Mouse (Mus musculus) megakaryocyte, embryonic 14.5 days (primary cell): ENCODE data around the gene Emd. TPM values are rescaled to one million over a fixed set of nuclear protein-coding genes. Genes with fewer than 3 reads are reported as not detected.

Source experiments
- H3K27me3 ChIP-seq: replicated peaks from 2 replicates; pipeline ENCODE3; 2012; ENCODE audit warnings: inconsistent platforms
- H3K36me3 ChIP-seq: replicated peaks from 2 replicates; pipeline ENCODE3; 2012; ENCODE audit warnings: low read length, inconsistent platforms, mixed read lengths
- H3K4me1 ChIP-seq: 2 replicates; pipeline ENCODE4 v1.6.1; 2012; ENCODE audit warnings: inconsistent platforms
- H3K4me3 ChIP-seq: replicated peaks from 2 replicates; pipeline ENCODE3; 2012; ENCODE audit warnings: moderate library complexity, mild to moderate bottlenecking, inconsistent platforms
- H3K9me3 ChIP-seq: 2 replicates; pipeline ENCODE4 v1.6.1; 2012; ENCODE audit warnings: inconsistent platforms
- FLI1 ChIP-seq: IDR thresholded peaks from 2 replicates; pipeline ENCODE4 v1.6.1; 2012; ENCODE audit warnings: low read length, inconsistent platforms, mixed read lengths
- GATA1 ChIP-seq: IDR thresholded peaks from 3 replicates; pipeline ENCODE4 v1.6.1; 2012; ENCODE audit warnings: mixed read lengths, low read length, inconsistent platforms, borderline replicate concordance
- polyA plus RNA-seq: library from polyadenylated mRNA; stranded (reverse); fragments of >175 nt; gene quantifications from 2 replicates; pipeline ENCODE4 v1.2.3, GENCODE M21; 2012; ENCODE audit warnings: low replicate concordance; ENCODE audit not compliant: insufficient read depth

The Emd gene
- polyA plus RNA-seq, 1 experiment, result 49.4 TPM

- H3K4me1 ChIP-seq, result peaks cover 14% of the 10 kb centered on the region; the same call in 1 of the 2 replicates
- H3K4me3 ChIP-seq, result peak within 1 kb of the TSS; percentile 97
- TF ChIP-seq FLI1 (no peak), GATA1 (no peak)
- H3K27me3 ChIP-seq, result peaks cover 11% of the 10 kb centered on the region
- peaks cover 35% of the 10 kb centered on the region for H3K36me3 ChIP-seq
- 0 out of 2 replicates have a peak, but pooled peaks cover 3% of the 10 kb centered on the region for H3K9me3 ChIP-seq
These were observed 42.3 kb downstream of the Emd start, which contains the start of gene Atp6ap1 for GRCm38 (mm10) chrX:74296538-74297448. Gene Atp6ap1 (plus strand): TSS chrX:74297097.

GRCm38 (mm10) chrX:74298348-74298747, 43.9 kb downstream of the Emd start:
- peaks cover 50% of the 10 kb centered on the region for H3K36me3 ChIP-seq
- 0 out of 2 replicates have a peak, but pooled peaks cover 3% of the 10 kb centered on the region for H3K9me3 ChIP-seq
- no peak for TF ChIP-seq FLI1
- peak overlapping the region; percentile 7 for H3K4me3 ChIP-seq
- H3K4me1 ChIP-seq, result peaks cover 14% of the 10 kb centered on the region; the same call in 1 of the 2 replicates
- peaks cover 21% of the 10 kb centered on the region for H3K27me3 ChIP-seq

DNA sequence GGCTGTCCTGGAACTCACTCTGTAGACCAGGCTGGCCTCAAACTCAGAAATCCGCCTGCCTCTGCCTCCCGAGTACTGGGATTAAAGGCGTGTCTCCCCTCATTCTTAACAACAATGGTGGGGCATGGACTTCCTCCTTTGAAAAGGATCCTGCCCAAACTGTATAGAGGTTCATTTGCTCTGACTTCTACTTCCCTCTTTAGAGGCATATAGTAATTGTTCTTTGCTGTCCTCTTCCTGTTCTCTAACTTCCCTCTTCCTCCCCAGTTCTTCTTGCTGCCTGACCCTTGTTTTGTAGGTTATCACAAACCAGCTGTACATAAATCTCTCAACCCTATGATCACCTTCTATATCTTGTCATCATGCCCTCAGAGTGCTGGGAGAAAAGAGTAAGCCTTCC, 45.2 kb downstream of the Emd start:
- Histone ChIP-seq H3K36me3 (peaks cover 62% of the 10 kb centered on the region), H3K4me1 (peaks cover 20% of the 10 kb centered on the region; the same call in 1 of the 2 replicates), H3K9me3 (0 out of 2 replicates have a peak, but pooled peaks cover 3% of the 10 kb centered on the region), H3K4me3 (no peak overlapping the region), H3K27me3 (peaks cover 23% of the 10 kb centered on the region)
- no peak for TF ChIP-seq GATA1
- no peak for TF ChIP-seq FLI1

- H3K9me3 ChIP-seq, result no peaks in the 10 kb centered on the region
- peak within 1 kb of the TSS; percentile 98 for H3K4me3 ChIP-seq
- H3K27me3 ChIP-seq, result peaks cover 23% of the 10 kb centered on the region
- TF ChIP-seq GATA1, result no peak
- TF ChIP-seq FLI1, result no peak
- H3K36me3 ChIP-seq, result peaks cover 83% of the 10 kb centered on the region
- H3K4me1 ChIP-seq, result peaks cover 22% of the 10 kb centered on the region
These were observed 50.6 kb downstream of the Emd start, which contains the start of gene Gdi1 for GRCm38 (mm10) chrX:74304867-74305700. Gene Gdi1 (plus strand): TSS chrX:74304998.

Other genes with a start within 250 kb of the Emd start
- 134 and 271 TPM in 2 replicates for gene Irak1, start 230.8 kb upstream of the Emd start, polyA plus RNA-seq
- gene Opn1mw, start 127.2 kb upstream of the Emd start, polyA plus RNA-seq, result not detected in 2 replicates
- gene Mecp2, start 119.3 kb upstream of the Emd start, polyA plus RNA-seq, result 13.7 and 25.1 TPM in 2 replicates
- not detected in 2 replicates for gene Tex28, start 86.8 kb upstream of the Emd start, polyA plus RNA-seq
- gene Tktl1, start 77.4 kb upstream of the Emd start, polyA plus RNA-seq, result not detected in 2 replicates
- 106 and 299 TPM in 2 replicates for gene Flna, start 4.9 kb upstream of the Emd start, polyA plus RNA-seq
- gene Rpl10, start 16.1 kb downstream of the Emd start, polyA plus RNA-seq, result 328 and 1,584 TPM in 2 replicates
- gene Taz, start 27.2 kb downstream of the Emd start, polyA plus RNA-seq, result 29.6 and 48.2 TPM in 2 replicates
- gene Dnase1l1, start 27.6 kb downstream of the Emd start, polyA plus RNA-seq, result 2.8 TPM in 1 of 2 replicates, not detected in the other
- 10.7 and 29.6 TPM in 2 replicates for gene Atp6ap1, start 42.4 kb downstream of the Emd start, polyA plus RNA-seq
- 38.9 and 88.6 TPM in 2 replicates for gene Gdi1, start 50.3 kb downstream of the Emd start, polyA plus RNA-seq
- gene Fam50a, start 58.3 kb downstream of the Emd start, polyA plus RNA-seq, result 3.0 and 35.7 TPM in 2 replicates
- 1.3 TPM in 1 of 2 replicates, not detected in the other for gene Plxna3, start 74.4 kb downstream of the Emd start, polyA plus RNA-seq
- 7.0 and 8.9 TPM in 2 replicates for gene Lage3, start 98.9 kb downstream of the Emd start, polyA plus RNA-seq
- 21.1 TPM in 1 of 2 replicates, not detected in the other for gene Ubl4a, start 118.5 kb downstream of the Emd start, polyA plus RNA-seq
- 1.9 and 3.3 TPM in 2 replicates for gene Slc10a3, start 118.7 kb downstream of the Emd start, polyA plus RNA-seq
- gene Fam3a, start 138.6 kb downstream of the Emd start, polyA plus RNA-seq, result 4.0 and 8.8 TPM in 2 replicates
- gene Ikbkg, start 138.6 kb downstream of the Emd start, polyA plus RNA-seq, result 16.4 and 19.2 TPM in 2 replicates
- 5.2 and 16.4 TPM in 2 replicates for gene G6pdx, start 174.5 kb downstream of the Emd start, polyA plus RNA-seq
- gene Gm6880, start 226.7 kb downstream of the Emd start, polyA plus RNA-seq, result not detected in 2 replicates